Mouse (Mus musculus) embryonic facial prominence, embryonic 11.5 days (tissue): Measurements from ENCODE around the gene Pnck. TPM values are rescaled to one million over a fixed set of nuclear protein-coding genes. Genes with fewer than 3 reads are reported as not detected.

Experiments used
- ATAC-seq: fragments of 200-750 bp; cut with Nextera tagmentation; replicated peaks from 2 replicates; pipeline ENCODE4 v1.8.0; 2017; ENCODE audit warnings: low read depth; ENCODE audit not compliant: insufficient number of reproducible peaks, low FRiP score, low TSS enrichment
- DNase-seq: peaks from one replicate; pipeline ENCODE4 v3.0.0-alpha.2; 2015; ENCODE audit warnings: low spot score
- H3K27ac ChIP-seq: fragments of 300-500 bp; sonication (generic); replicated peaks from 2 replicates; pipeline ENCODE4 v1.5.1; 2014; ENCODE audit warnings: mild to moderate bottlenecking, low read depth, low read length, control low read depth
- H3K27me3 ChIP-seq: fragments of 300-500 bp; sonication (generic); 2 replicates; pipeline ENCODE4 v1.6.1; 2014; ENCODE audit warnings: mild to moderate bottlenecking, low read length, moderate library complexity, mixed read lengths; ENCODE audit not compliant: control insufficient read depth, insufficient read depth
- H3K36me3 ChIP-seq: fragments of 300-500 bp; sonication (generic); replicated peaks from 2 replicates; pipeline ENCODE4 v1.6.1; 2014; ENCODE audit warnings: low read depth, mild to moderate bottlenecking, low read length, moderate library complexity, mixed read lengths; ENCODE audit not compliant: control insufficient read depth, insufficient read depth
- H3K4me1 ChIP-seq: fragments of 300-500 bp; sonication (generic); 2 replicates; pipeline ENCODE4 v1.6.1; 2014; ENCODE audit warnings: low read length, mixed read lengths; ENCODE audit not compliant: control insufficient read depth, insufficient read depth
- H3K4me2 ChIP-seq: fragments of 300-500 bp; sonication (generic); 2 replicates; pipeline ENCODE4 v1.6.1; 2014; ENCODE audit warnings: low read depth, mild to moderate bottlenecking, control low read depth, low read length, moderate library complexity
- H3K4me3 ChIP-seq: fragments of 300-500 bp; sonication (generic); 2 replicates; pipeline ENCODE4 v1.5.1; 2014; ENCODE audit warnings: low read depth, low read length, control low read depth
- H3K9ac ChIP-seq: fragments of 300-500 bp; sonication (generic); replicated peaks from 2 replicates; pipeline ENCODE4 v1.6.1; 2014; ENCODE audit warnings: mild to moderate bottlenecking, control low read depth, low read length
- H3K9me3 ChIP-seq: fragments of 300-500 bp; sonication (generic); replicated peaks from 2 replicates; pipeline ENCODE4 v1.6.1; 2016; ENCODE audit warnings: mild to moderate bottlenecking, low read length, inconsistent platforms, mixed read lengths; ENCODE audit not compliant: control insufficient read depth
- WGBS: fragments of 180-500 bp; shearing (Covaris S2); extraction: QIAGEN DNeasy Blood & Tissue Kit; methylation state at CpG from one replicate; pipeline ENCODE4 v1.1.7; 2014; 5-methylcytosine and 5-hydroxymethylcytosine counted together
- polyA plus RNA-seq: library from polyadenylated mRNA; unstranded; fragments of >200 nt; fragmentation: Nextera tagmentation; extraction: Ambion mirVana; gene quantifications from 2 replicates; pipeline ENCODE4 v1.2.1, GENCODE M21; 2014

Gene Pnck
- polyA plus RNA-seq, 1 experiment from 2014 or later = 9.5 TPM

- H3K9ac ChIP-seq = peak overlapping the region; percentile 72
- no peak for DNase-seq
- peak overlapping the region; percentile 66 for H3K4me3 ChIP-seq
- no peaks in the 10 kb centered on the region; the same call in 1 of the 2 replicates for H3K36me3 ChIP-seq
- H3K4me2 ChIP-seq = peak overlapping the region; percentile 74
- H3K27ac ChIP-seq = no peak overlapping the region
- H3K27me3 ChIP-seq = no peaks in the 10 kb centered on the region
- peak; percentile 25 for ATAC-seq
- WGBS = 30% methylated on average over 19 of the region's 20 CpGs
- no peaks in the 10 kb centered on the region for H3K4me1 ChIP-seq
- no peaks in the 10 kb centered on the region for H3K9me3 ChIP-seq
These were observed 14.2 kb upstream of the Pnck start for GRCm38 (mm10) chrX:73673968-73674661.

GRCm38 (mm10) chrX:73673619-73673967 is 13.7 kb upstream of the Pnck start:
- no peak for DNase-seq
- Histone ChIP-seq H3K4me1 (no peaks in the 10 kb centered on the region), H3K4me2 (peak overlapping the region; percentile 74), H3K27ac (no peak overlapping the region), H3K27me3 (no peaks in the 10 kb centered on the region), H3K9ac (peak overlapping the region; percentile 72), H3K4me3 (peak overlapping the region; percentile 66), H3K36me3 (no peaks in the 10 kb centered on the region; the same call in 1 of the 2 replicates), H3K9me3 (no peaks in the 10 kb centered on the region)
- WGBS = 20% methylated on average over 19 of the region's 42 CpGs
- 0 out of 2 replicates have a peak, but pooled peaks have one; percentile 16 for ATAC-seq

- Histone ChIP-seq H3K9ac (peak within 1 kb of the TSS; percentile 72), H3K27me3 (no peaks in the 10 kb centered on the region), H3K27ac (0 out of 2 replicates have a peak within 1 kb of the TSS, but pooled peaks have one; percentile 41), H3K4me1 (no peaks in the 10 kb centered on the region), H3K4me2 (peak within 1 kb of the TSS; percentile 74), H3K4me3 (peak within 1 kb of the TSS; percentile 66), H3K9me3 (no peaks in the 10 kb centered on the region), H3K36me3 (no peaks in the 10 kb centered on the region; the same call in 1 of the 2 replicates)
- DNase-seq = peak; percentile 71
- 8% methylated on average over 30 of the region's 72 CpGs for WGBS
- peak; percentile 58 for ATAC-seq
These were observed 13.1 kb upstream of the Pnck start, which contains the start of gene Slc6a8 for GRCm38 (mm10) chrX:73672879-73673618. Gene Slc6a8 (plus strand): TSS chrX:73673150.

- DNase-seq (peak; percentile 62), ATAC-seq (no peak)
- no peak overlapping the region for H3K9ac ChIP-seq
- no peaks in the 10 kb centered on the region for H3K9me3 ChIP-seq
- 54% methylated on average over 4 of the region's 4 CpGs for WGBS
- H3K4me1 ChIP-seq = no peaks in the 10 kb centered on the region
- H3K4me2 ChIP-seq = no peak overlapping the region
- H3K27me3 ChIP-seq = no peaks in the 10 kb centered on the region
- no peak overlapping the region for H3K4me3 ChIP-seq
- no peaks in the 10 kb centered on the region; the same call in 1 of the 2 replicates for H3K36me3 ChIP-seq
- no peak overlapping the region for H3K27ac ChIP-seq
These were observed 12.1 kb upstream of the Pnck start for GRCm38 (mm10) chrX:73672031-73672431.

GRCm38 (mm10) chrX:73663143-73663542 is 3.2 kb upstream of the Pnck start:
- H3K4me2 ChIP-seq = no peak overlapping the region
- H3K4me1 ChIP-seq = no peaks in the 10 kb centered on the region
- no peaks in the 10 kb centered on the region for H3K36me3 ChIP-seq
- no peak overlapping the region for H3K27ac ChIP-seq
- DNase-seq (no peak), ATAC-seq (no peak)
- H3K9ac ChIP-seq = no peak overlapping the region
- no peaks in the 10 kb centered on the region for H3K9me3 ChIP-seq
- H3K4me3 ChIP-seq = no peak overlapping the region
- H3K27me3 ChIP-seq = no peaks in the 10 kb centered on the region

- no peaks in the 10 kb centered on the region for H3K27me3 ChIP-seq
- peak overlapping the region; percentile 87 for H3K4me2 ChIP-seq
- peak overlapping the region; percentile 51; the same call in 1 of the 2 replicates for H3K9ac ChIP-seq
- peak overlapping the region; percentile 40 for H3K4me3 ChIP-seq
- DNase-seq = no peak
- WGBS = 55% methylated on average over 3 of the region's 3 CpGs
- H3K9me3 ChIP-seq = no peaks in the 10 kb centered on the region
- H3K27ac ChIP-seq = no peak overlapping the region
- H3K36me3 ChIP-seq = no peaks in the 10 kb centered on the region
- ATAC-seq = no peak
- H3K4me1 ChIP-seq = no peaks in the 10 kb centered on the region
These were observed 358 bp upstream of the Pnck start for GRCm38 (mm10) chrX:73660284-73660665.

- peak overlapping the region; percentile 87 for H3K4me2 ChIP-seq
- no peaks in the 10 kb centered on the region for H3K36me3 ChIP-seq
- H3K9me3 ChIP-seq = no peaks in the 10 kb centered on the region
- WGBS = 63% methylated on average over 13 of the region's 13 CpGs
- peak overlapping the region; percentile 40 for H3K4me3 ChIP-seq
- no peak overlapping the region for H3K27ac ChIP-seq
- no peak overlapping the region for H3K9ac ChIP-seq
- H3K27me3 ChIP-seq = no peaks in the 10 kb centered on the region
- H3K4me1 ChIP-seq = no peaks in the 10 kb centered on the region
- DNase-seq (no peak), ATAC-seq (no peak)
These were observed 862 bp downstream of the Pnck start for GRCm38 (mm10) chrX:73658936-73659574.
